ENCODE assay signal across 24 mouse cellular contexts in genomic region chr13:63326015-63326414, GRCm38 (mm10).
DNase-seq lines count a peak whose midpoint lies in the region; ATAC-seq and TF ChIP-seq lines count a peak whose summit lies in the region.
"Had no signal": no experiment of that assay in that cellular context is flagged by ENCODE, and none has a peak within 500 bp of the region (broad histone marks: within the 10 kb centered on the region; RNA-seq: fewer than 3 reads in every experiment).

No protein-coding gene starts in this region.

- no peak for DNase-seq in layer of hippocampus, adult 2 months (ENCODE audit: low spot score in 2 of 2)
- no peak for DNase-seq in layer of hippocampus, adult 9-10 months (ENCODE audit: low spot score)
- DNase-seq in midbrain, embryonic 11.5 days (ENCODE audit: low spot score, missing footprints), result peak; percentile 79
- DNase-seq in midbrain, embryonic 10.5 days (ENCODE audit: low spot score), result no peak
- DNase-seq in gastrocnemius, postnatal 10 days, result no peak
- no peak for DNase-seq in kidney, postnatal 25 days
- DNase-seq: adrenal gland, adult 2 months; adrenal gland, postnatal 14 days; cerebellum, adult 11 months; cerebellum, adult 2 months; cerebellum, adult 9-11 months; gastrocnemius, postnatal 25 days; heart, adult 2 months; heart, postnatal 4 days had no signal

- H3K4me1 ChIP-seq in midbrain, embryonic 11.5 days (ENCODE audit: control insufficient read depth, insufficient read depth, low read length), result peaks cover 4% of the 10 kb centered on the region; the same call in 1 of the 2 replicates
- peaks cover 57% of the 10 kb centered on the region for H3K4me1 ChIP-seq in midbrain, embryonic 10.5 days
- peaks cover 26% of the 10 kb centered on the region for H3K4me1 ChIP-seq in liver, embryonic 15.5 days (replicated peaks)

- H3K4me3 ChIP-seq in layer of hippocampus, adult 2 months, result no peak overlapping the region
- H3K4me3 ChIP-seq in midbrain, embryonic 11.5 days (ENCODE audit: low read depth, low read length), result no peak overlapping the region
- H3K4me3 ChIP-seq in midbrain, embryonic 10.5 days, result no peak overlapping the region
- no peak overlapping the region for H3K4me3 ChIP-seq in liver, embryonic 15.5 days (replicated peaks)
- H3K4me3 ChIP-seq: embryonic facial prominence, embryonic 13.5 days; erythroblast, embryonic 14.5 days; forebrain, embryonic 13.5 days; heart, adult 2 months had no signal

- no peak overlapping the region for H3K9ac ChIP-seq in midbrain, embryonic 11.5 days (ENCODE audit: low read length)
- no peak overlapping the region for H3K9ac ChIP-seq in liver, embryonic 15.5 days
- H3K9ac ChIP-seq: embryonic facial prominence, embryonic 13.5 days; forebrain, embryonic 13.5 days; hindbrain, embryonic 14.5 days had no signal

- no peaks in the 10 kb centered on the region for H3K36me3 ChIP-seq in midbrain, embryonic 11.5 days (ENCODE audit: control insufficient read depth, insufficient read depth, low read length)
- H3K36me3 ChIP-seq in midbrain, embryonic 10.5 days, result peaks cover 14% of the 10 kb centered on the region
- H3K36me3 ChIP-seq in liver, embryonic 15.5 days (replicated peaks), result no peaks in the 10 kb centered on the region

- H3K27me3 ChIP-seq in midbrain, embryonic 11.5 days (ENCODE audit: control insufficient read depth, insufficient read depth, low read length), result no peaks in the 10 kb centered on the region
- H3K27me3 ChIP-seq in midbrain, embryonic 10.5 days (ENCODE audit: low read depth, poor library complexity, severe bottlenecking), result no peaks in the 10 kb centered on the region
- H3K27me3 ChIP-seq in liver, embryonic 15.5 days, result no peaks in the 10 kb centered on the region
- H3K27me3 ChIP-seq: embryonic facial prominence, embryonic 13.5 days had no signal

- peak overlapping the region; percentile 81; the same call in 1 of the 2 replicates for H3K27ac ChIP-seq in layer of hippocampus, adult 2 months
- H3K27ac ChIP-seq in midbrain, embryonic 11.5 days (ENCODE audit: low read depth, low read length), result no peak overlapping the region
- H3K27ac ChIP-seq in midbrain, embryonic 10.5 days (replicated peaks), result no peak overlapping the region
- H3K27ac ChIP-seq in liver, embryonic 15.5 days (replicated peaks), result no peak overlapping the region
- H3K27ac ChIP-seq: forebrain, embryonic 13.5 days; hindbrain, embryonic 14.5 days; hindbrain, postnatal 0 days had no signal

- no peaks in the 10 kb centered on the region for H3K9me3 ChIP-seq in midbrain, embryonic 11.5 days (ENCODE audit: control insufficient read depth, low read length)
- H3K9me3 ChIP-seq in midbrain, embryonic 10.5 days (replicated peaks), result no peaks in the 10 kb centered on the region
- H3K9me3 ChIP-seq in liver, embryonic 15.5 days (replicated peaks), result no peaks in the 10 kb centered on the region
- H3K9me3 ChIP-seq: embryonic facial prominence, embryonic 13.5 days; forebrain, embryonic 13.5 days had no signal

- WGBS in midbrain, embryonic 11.5 days, result 70% methylated on average over 2 of the region's 2 CpGs
- WGBS in midbrain, embryonic 10.5 days, result 93% methylated on average over 2 of the region's 2 CpGs
- 56% methylated on average over 2 of the region's 2 CpGs for WGBS in liver, embryonic 15.5 days (ENCODE audit: insufficient replicate concordance)

- no peak for ATAC-seq in midbrain, embryonic 11.5 days (ENCODE audit: low FRiP score)
- ATAC-seq in liver, embryonic 15.5 days (ENCODE audit: insufficient read depth), result peak; percentile 56; the same call in 1 of the 2 replicates
- ATAC-seq: CD4-positive, CD25-positive, alpha-beta regulatory T cell, adult 4 months; forebrain, embryonic 13.5 days; forebrain, embryonic 16.5 days; hindbrain, postnatal 0 days; inflammation-experienced regulatory T-cells, adult 6 months had no signal

- no peak overlapping the region for H3K4me2 ChIP-seq in midbrain, embryonic 11.5 days
- H3K4me2 ChIP-seq in liver, embryonic 15.5 days, result no peak overlapping the region
- H3K4me2 ChIP-seq: embryonic facial prominence, embryonic 13.5 days; forebrain, embryonic 13.5 days; heart, embryonic 11.5 days; hindbrain, embryonic 14.5 days had no signal

- no peak for TF ChIP-seq CTCF in layer of hippocampus, adult 2 months (conservative IDR thresholded peaks at IDR 0.05)
